ENCODE assay signal across 14 mouse cellular contexts in genomic region chr17:30618136-30618891, GRCm38 (mm10).
"Had no signal": no experiment of that assay in that cellular context is flagged by ENCODE, and none has a peak within 500 bp of the region (broad histone marks: within the 10 kb centered on the region; RNA-seq: fewer than 3 reads in every experiment).

No protein-coding gene starts in this region.

- ATAC-seq: hindbrain, embryonic 16.5 days; inflammation-experienced regulatory T-cells, adult 6 months; midbrain, embryonic 15.5 days had no signal

- H3K4me3 ChIP-seq: hindbrain, embryonic 12.5 days; left cerebral cortex, adult 2 months; limb, embryonic 15.5 days; midbrain, embryonic 10.5 days; midbrain, embryonic 15.5 days; neural tube, embryonic 13.5 days had no signal

- H3K27ac ChIP-seq: hindbrain, embryonic 12.5 days; left cerebral cortex, adult 2 months; limb, embryonic 15.5 days; midbrain, embryonic 10.5 days; midbrain, embryonic 15.5 days; neural tube, embryonic 13.5 days had no signal

- DNase-seq: lung, adult 18-20 months; retina, postnatal 1 day; right cerebral cortex, postnatal 4 days; spleen, adult 18-20 months; thymus, adult 18-20 months; thymus, postnatal 14 days had no signal

- H3K4me1 ChIP-seq: hindbrain, embryonic 12.5 days; limb, embryonic 15.5 days; midbrain, embryonic 10.5 days; midbrain, embryonic 15.5 days; neural tube, embryonic 13.5 days had no signal

- H3K4me2 ChIP-seq: hindbrain, embryonic 12.5 days; limb, embryonic 15.5 days; midbrain, embryonic 15.5 days; neural tube, embryonic 13.5 days had no signal

- H3K9ac ChIP-seq: hindbrain, embryonic 12.5 days; limb, embryonic 15.5 days; midbrain, embryonic 15.5 days; neural tube, embryonic 13.5 days had no signal

- H3K36me3 ChIP-seq: hindbrain, embryonic 12.5 days; limb, embryonic 15.5 days; midbrain, embryonic 10.5 days; midbrain, embryonic 15.5 days; neural tube, embryonic 13.5 days had no signal

- H3K9me3 ChIP-seq: hindbrain, embryonic 12.5 days; limb, embryonic 15.5 days; midbrain, embryonic 10.5 days; midbrain, embryonic 15.5 days; neural tube, embryonic 13.5 days had no signal

- H3K27me3 ChIP-seq: hindbrain, embryonic 12.5 days; limb, embryonic 15.5 days; midbrain, embryonic 15.5 days; neural tube, embryonic 13.5 days had no signal
